Mouse (Mus musculus) kidney, adult 9 months (tissue): ENCODE results near the gene Farsa.

Source experiments
- DNase-seq: peaks from one replicate; pipeline ENCODE4 v3.0.0; 2022

The Farsa gene

GRCm38 (mm10) chr8:84837149-84837911 is 19.5 kb upstream of the Farsa start:
- no peak for DNase-seq

- DNase-seq: no peak
Observed at GRCm38 (mm10) chr8:84837912-84838470, 18.8 kb upstream of the Farsa start.

GRCm38 (mm10) chr8:84838513-84838912 is 18.3 kb upstream of the Farsa start:
- DNase-seq: no peak

GRCm38 (mm10) chr8:84839411-84839810 is 17.4 kb upstream of the Farsa start:
- no peak for DNase-seq

- DNase-seq: no peak
Observed at GRCm38 (mm10) chr8:84839875-84840247, 16.9 kb upstream of the Farsa start.

- peak; percentile 93 for DNase-seq
Observed at GRCm38 (mm10) chr8:84840248-84840999, 16.4 kb upstream of the Farsa start, which contains the start of gene Rad23a. Gene Rad23a, minus strand, starts transcription at chr8:84840665.

GRCm38 (mm10) chr8:84841514-84841913 is 15.3 kb upstream of the Farsa start:
- no peak for DNase-seq

GRCm38 (mm10) chr8:84844397-84845070 is 12.3 kb upstream of the Farsa start:
- no peak for DNase-seq

- DNase-seq: peak; percentile 50
Observed at GRCm38 (mm10) chr8:84845355-84846093, 11.3 kb upstream of the Farsa start.

GRCm38 (mm10) chr8:84846094-84846721 is 10.6 kb upstream of the Farsa start:
- DNase-seq: no peak

GRCm38 (mm10) chr8:84846722-84847572 is 9.8 kb upstream of the Farsa start, which contains the start of gene Calr:
Gene Calr, minus strand, starts transcription at chr8:84846934.
- peak; percentile 100 for DNase-seq

GRCm38 (mm10) chr8:84847684-84848435 is 8.9 kb upstream of the Farsa start:
- no peak for DNase-seq

- DNase-seq: no peak
Observed at GRCm38 (mm10) chr8:84856434-84856833, 355 bp upstream of the Farsa start.

- peak; percentile 80 for DNase-seq
Observed at GRCm38 (mm10) chr8:84871376-84872308, 14.9 kb downstream of the Farsa start, which contains the start of gene Syce2. Gene Syce2, plus strand, starts transcription at chr8:84872111.

GRCm38 (mm10) chr8:84872309-84872965 is 15.6 kb downstream of the Farsa start:
- DNase-seq: peak; percentile 34

- DNase-seq: no peak
Observed at GRCm38 (mm10) chr8:84873016-84873415, 16.2 kb downstream of the Farsa start.

- DNase-seq: no peak
Observed at GRCm38 (mm10) chr8:84874339-84874738, 17.6 kb downstream of the Farsa start.

- DNase-seq: no peak
Observed at GRCm38 (mm10) chr8:84877297-84878035, 20.7 kb downstream of the Farsa start.
